Comparison of ENCODE assay signal across 21 mouse cellular contexts in genomic region chr9:71174316-71174975, GRCm38 (mm10). TPM values are rescaled to one million over a fixed set of nuclear protein-coding genes. Genes with fewer than 3 reads are reported as not detected.
A peak's percentile ranks its signal among the peaks of the same experiment; 100 is the strongest.
DNase-seq lines count a peak whose midpoint lies in the region; ATAC-seq and TF ChIP-seq lines count a peak whose summit lies in the region.
"Had no signal": no experiment of that assay in that cellular context is flagged by ENCODE, and none has a peak within 500 bp of the region (broad histone marks: within the 10 kb centered on the region; RNA-seq: fewer than 3 reads in every experiment).

No protein-coding gene starts in this region.

- no peaks in the 10 kb centered on the region for H3K27me3 ChIP-seq in neural tube, embryonic 15.5 days (replicated peaks)
- no peaks in the 10 kb centered on the region for H3K27me3 ChIP-seq in liver, embryonic 13.5 days
- peaks cover 7% of the 10 kb centered on the region for H3K27me3 ChIP-seq in myocyte (ENCODE audit: control insufficient read depth, insufficient read depth, insufficient read length)
- H3K27me3 ChIP-seq in forebrain, embryonic 16.5 days (replicated peaks; ENCODE audit: control insufficient read depth, insufficient read depth, low read length) = no peaks in the 10 kb centered on the region
- H3K27me3 ChIP-seq: embryonic facial prominence, embryonic 15.5 days; neural tube, embryonic 13.5 days had no signal

- H3K9me3 ChIP-seq in neural tube, embryonic 15.5 days (replicated peaks) = no peaks in the 10 kb centered on the region
- H3K9me3 ChIP-seq in liver, embryonic 13.5 days (replicated peaks) = no peaks in the 10 kb centered on the region
- H3K9me3 ChIP-seq in forebrain, embryonic 16.5 days (ENCODE audit: control insufficient read depth, low read length) = no peaks in the 10 kb centered on the region
- H3K9me3 ChIP-seq: embryonic facial prominence, embryonic 15.5 days; neural tube, embryonic 13.5 days had no signal

- H3K79me2 ChIP-seq in myocyte (ENCODE audit: control insufficient read depth, insufficient read depth) = no peaks in the 10 kb centered on the region

- H3ac ChIP-seq in myocyte (ENCODE audit: control insufficient read depth, insufficient read length) = no peak overlapping the region

- H3K9ac ChIP-seq in neural tube, embryonic 15.5 days (replicated peaks) = no peak overlapping the region
- H3K9ac ChIP-seq in liver, embryonic 13.5 days = no peak overlapping the region
- H3K9ac ChIP-seq in forebrain, embryonic 16.5 days (replicated peaks; ENCODE audit: low read depth, low read length) = no peak overlapping the region
- H3K9ac ChIP-seq: embryonic facial prominence, embryonic 15.5 days; neural tube, embryonic 13.5 days had no signal

- no peak overlapping the region for H3K4me2 ChIP-seq in neural tube, embryonic 15.5 days
- no peak overlapping the region for H3K4me2 ChIP-seq in liver, embryonic 13.5 days
- no peak overlapping the region for H3K4me2 ChIP-seq in myocyte (ENCODE audit: low read depth)
- H3K4me2 ChIP-seq in forebrain, embryonic 16.5 days (ENCODE audit: low read length) = no peak overlapping the region
- H3K4me2 ChIP-seq: embryonic facial prominence, embryonic 15.5 days; neural tube, embryonic 13.5 days had no signal

- WGBS in neural tube, embryonic 15.5 days = 89% methylated on average over 5 of the region's 5 CpGs
- 34% methylated on average over 5 of the region's 5 CpGs for WGBS in liver, embryonic 13.5 days (ENCODE audit: insufficient replicate concordance)
- 86% methylated on average over 5 of the region's 5 CpGs for WGBS in forebrain, embryonic 16.5 days

- intact Hi-C loops in gastrocnemius, postnatal 14 days (cut with DNase I; ENCODE audit: low total_unique reads) = no loop called here

- peak; percentile 5 for DNase-seq in neural tube, embryonic 10.5 days (ENCODE audit: extremely low spot score, low spot score)
- DNase-seq in liver, embryonic 13.5 days = no peak
- DNase-seq in gastrocnemius, postnatal 14 days = no peak
- no peak for DNase-seq in cerebellum, postnatal 4 days (ENCODE audit: low spot score in 2 of 2)
- DNase-seq: adrenal gland, adult 8-10 months; cerebellum, adult 9-10 months; gastrocnemius, adult 2 months; heart, adult 18-20 months; heart, postnatal 36 days; kidney, adult 18-20 months; lung, adult 18-20 months; thymus, postnatal 36 days had no signal

- no peak overlapping the region for H3K27ac ChIP-seq in neural tube, embryonic 15.5 days (replicated peaks)
- H3K27ac ChIP-seq in liver, embryonic 13.5 days = peak overlapping the region; percentile 63
- no peak overlapping the region for H3K27ac ChIP-seq in forebrain, embryonic 16.5 days (ENCODE audit: low read length)
- H3K27ac ChIP-seq: embryonic facial prominence, embryonic 15.5 days; gastrocnemius, adult 2 months; hindbrain, postnatal 0 days; kidney, postnatal 0 days; neural tube, embryonic 13.5 days had no signal

- H3K4me1 ChIP-seq in neural tube, embryonic 15.5 days = no peaks in the 10 kb centered on the region
- peaks cover 55% of the 10 kb centered on the region for H3K4me1 ChIP-seq in liver, embryonic 13.5 days (replicated peaks)
- H3K4me1 ChIP-seq in forebrain, embryonic 16.5 days (replicated peaks; ENCODE audit: control insufficient read depth, insufficient read depth, low read length) = no peaks in the 10 kb centered on the region
- H3K4me1 ChIP-seq: embryonic facial prominence, embryonic 15.5 days; neural tube, embryonic 13.5 days had no signal

- H3K4me3 ChIP-seq in neural tube, embryonic 15.5 days (replicated peaks) = no peak overlapping the region
- H3K4me3 ChIP-seq in liver, embryonic 13.5 days (replicated peaks) = no peak overlapping the region
- H3K4me3 ChIP-seq in myocyte = no peak overlapping the region
- H3K4me3 ChIP-seq in forebrain, embryonic 16.5 days (replicated peaks; ENCODE audit: low read length) = no peak overlapping the region
- H3K4me3 ChIP-seq: embryonic facial prominence, embryonic 15.5 days; gastrocnemius, adult 2 months; neural tube, embryonic 13.5 days had no signal

- no peak for ATAC-seq in neural tube, embryonic 15.5 days (ENCODE audit: low FRiP score)
- peak; percentile 76 for ATAC-seq in common myeloid progenitor, adult 5-6 weeks (replicated peaks; ENCODE audit: low read depth, poor library complexity, severe bottlenecking)
- no peak for ATAC-seq in liver, embryonic 13.5 days (ENCODE audit: low read depth)
- ATAC-seq in forebrain, embryonic 16.5 days = no peak
- ATAC-seq: hindbrain, postnatal 0 days; Patski had no signal

- no peaks in the 10 kb centered on the region for H3K36me3 ChIP-seq in neural tube, embryonic 15.5 days
- no peaks in the 10 kb centered on the region for H3K36me3 ChIP-seq in liver, embryonic 13.5 days
- H3K36me3 ChIP-seq in myocyte (ENCODE audit: control insufficient read depth, insufficient read depth) = no peaks in the 10 kb centered on the region
- H3K36me3 ChIP-seq in forebrain, embryonic 16.5 days (ENCODE audit: control insufficient read depth, insufficient read depth) = no peaks in the 10 kb centered on the region
- H3K36me3 ChIP-seq: embryonic facial prominence, embryonic 15.5 days; neural tube, embryonic 13.5 days had no signal

- TF ChIP-seq POLR2A in myocyte (IDR thresholded peaks at IDR 0.05; ENCODE audit: insufficient read length, low read depth) = no peak

TF ChIP-seq in myocyte, 11 proteins besides CTCF, POLR2A, EP300 and RAD21:
- TF ChIP-seq USF1 (IDR thresholded peaks at IDR 0.05; ENCODE audit: low read depth) (no peak), CEBPB (IDR thresholded peaks at IDR 0.05; ENCODE audit: insufficient read depth, poor library complexity, severe bottlenecking) (0 out of 2 replicates have a peak, but pooled peaks have one; percentile 23)

RNA-seq across cellular contexts. Expression of gene Aqp9, which starts 6.0 kb away (rescaled TPM):
- polyA plus RNA-seq in neural tube, embryonic 15.5 days (2015; fragmentation: Nextera tagmentation; extraction: Ambion mirVana) = 0.97 and 1.1 TPM in 2 replicates
- 26.5 and 29.0 TPM in 2 replicates for total RNA-seq in common myeloid progenitor, adult 5-6 weeks (2017)
- polyA plus RNA-seq in liver, embryonic 13.5 days (2015; fragmentation: Nextera tagmentation; extraction: Ambion mirVana) = 8.3 and 9.3 TPM in 2 replicates
- polyA plus RNA-seq in myocyte (2012; fragmentation: generic; extraction: Trizol) = 0.32 TPM
- under 1 TPM in 1 of 2 experiments, not detected in 1; 0.09 TPM for total RNA-seq in gastrocnemius, postnatal 14 days (2021)
- 0.67 and 1.2 TPM in 2 replicates for polyA plus RNA-seq in forebrain, embryonic 16.5 days (2015; fragmentation: Nextera tagmentation; extraction: Ambion mirVana)
- total RNA-seq: gastrocnemius, adult 2 months had no signal

RNA-seq across cellular contexts. Expression of gene Aldh1a2, which starts 41.1 kb away (rescaled TPM):
- 49.5 and 61.3 TPM in 2 replicates for polyA plus RNA-seq in neural tube, embryonic 15.5 days (2015; fragmentation: Nextera tagmentation; extraction: Ambion mirVana)
- total RNA-seq in common myeloid progenitor, adult 5-6 weeks (2017) = not detected in 2 replicates
- 2.0 and 2.8 TPM in 2 replicates for polyA plus RNA-seq in liver, embryonic 13.5 days (2015; fragmentation: Nextera tagmentation; extraction: Ambion mirVana)
- 0.02 TPM for polyA plus RNA-seq in myocyte (2012; fragmentation: generic; extraction: Trizol)
- 1 to 10 TPM; 4.7 to 6.1 TPM for total RNA-seq in gastrocnemius, postnatal 14 days (2021)
- polyA plus RNA-seq in forebrain, embryonic 16.5 days (2015; fragmentation: Nextera tagmentation; extraction: Ambion mirVana) = 13.1 and 20.0 TPM in 2 replicates
